In genomic region chr2:158169771-158170170, GRCm38 (mm10) we compare ENCODE assay signal across 24 mouse cellular contexts. TPM values are rescaled to one million over a fixed set of nuclear protein-coding genes. Genes with fewer than 3 reads are reported as not detected.
"Had no signal": no experiment of that assay in that cellular context is flagged by ENCODE, and none has a peak within 500 bp of the region (broad histone marks: within the 10 kb centered on the region; RNA-seq: fewer than 3 reads in every experiment).

No protein-coding gene starts in this region.

- H3K27ac ChIP-seq: kidney, postnatal 0 days; layer of hippocampus, adult 2 months; limb, embryonic 10.5 days; limb, embryonic 13.5 days; liver, embryonic 12.5 days; liver, embryonic 15.5 days; midbrain, embryonic 10.5 days; midbrain, embryonic 13.5 days; neural tube, embryonic 13.5 days; stomach, embryonic 15.5 days had no signal

- H3K9me3 ChIP-seq: limb, embryonic 10.5 days; limb, embryonic 13.5 days; liver, embryonic 12.5 days; liver, embryonic 15.5 days; midbrain, embryonic 10.5 days; neural tube, embryonic 13.5 days; stomach, embryonic 15.5 days had no signal

- H3K9ac ChIP-seq: limb, embryonic 13.5 days; liver, embryonic 12.5 days; liver, embryonic 15.5 days; midbrain, embryonic 13.5 days; neural tube, embryonic 13.5 days; stomach, embryonic 15.5 days had no signal

- H3K36me3 ChIP-seq: limb, embryonic 10.5 days; limb, embryonic 13.5 days; liver, embryonic 12.5 days; liver, embryonic 15.5 days; midbrain, embryonic 10.5 days; midbrain, embryonic 13.5 days; neural tube, embryonic 13.5 days; stomach, embryonic 15.5 days had no signal

- DNase-seq: kidney, adult 2 months; kidney, postnatal 25 days; layer of hippocampus, adult 9-11 months; liver; lung, adult 2 months; retina, postnatal 1 day; right cerebral cortex, postnatal 25 days; spleen, adult 18-20 months; thymus, postnatal 25 days had no signal

- H3K4me3 ChIP-seq: layer of hippocampus, adult 2 months; limb, embryonic 10.5 days; limb, embryonic 13.5 days; liver, embryonic 12.5 days; liver, embryonic 15.5 days; megakaryocyte, embryonic 14.5 days; midbrain, embryonic 10.5 days; midbrain, embryonic 13.5 days; myocyte; neural tube, embryonic 13.5 days; stomach, embryonic 15.5 days had no signal

- H3K4me2 ChIP-seq: limb, embryonic 13.5 days; liver, embryonic 12.5 days; liver, embryonic 15.5 days; midbrain, embryonic 13.5 days; neural tube, embryonic 13.5 days; stomach, embryonic 15.5 days had no signal

- H3K27me3 ChIP-seq: limb, embryonic 13.5 days; midbrain, embryonic 13.5 days; neural tube, embryonic 13.5 days; stomach, embryonic 15.5 days had no signal

- H3K4me1 ChIP-seq: midbrain, embryonic 13.5 days had no signal

- ATAC-seq: liver, embryonic 12.5 days; midbrain, embryonic 13.5 days; midbrain, embryonic 16.5 days had no signal

RNA-seq across cellular contexts. Expression of gene D630003M21Rik, which starts 59.3 kb away (rescaled TPM):
- total RNA-seq: monocyte, adult 5-6 weeks; neutrophil, adult 5-6 weeks had no signal
